Mouse (Mus musculus) G1E (cell line): ENCODE data around the gene Phb. TPM values are rescaled to one million over a fixed set of nuclear protein-coding genes. Genes with fewer than 3 reads are reported as not detected.

Experiments used
- ATAC-seq: 2 replicates; pipeline ENCODE4 v1.8.0; 2016; ENCODE audit warnings: mild to moderate bottlenecking; ENCODE audit not compliant: insufficient number of reproducible peaks, poor library complexity, low FRiP score, severe bottlenecking; ENCODE audit errors: extremely low read depth
- DNase-seq: peaks from one replicate; pipeline ENCODE4 v3.0.0; 2012; ENCODE audit warnings: low spot score
- H3K27me3 ChIP-seq: 2 replicates; pipeline ENCODE4 v1.6.1; 2012; ENCODE audit warnings: mild to moderate bottlenecking, low read length, inconsistent platforms; ENCODE audit not compliant: insufficient read depth
- H3K36me3 ChIP-seq: replicated peaks from 2 replicates; pipeline ENCODE3; 2012; ENCODE audit warnings: mild to moderate bottlenecking, inconsistent platforms
- H3K4me1 ChIP-seq: 2 replicates; pipeline ENCODE4 v1.6.1; 2012; ENCODE audit warnings: low read depth, low read length, inconsistent platforms, mixed read lengths; ENCODE audit not compliant: insufficient read depth
- H3K4me3 ChIP-seq: 2 replicates; pipeline ENCODE4 v1.5.1; 2012; ENCODE audit warnings: low read depth, mild to moderate bottlenecking, inconsistent platforms, low read length, moderate library complexity, mixed read lengths
- H3K9me3 ChIP-seq: replicated peaks from 2 replicates; pipeline ENCODE4 v1.6.1; 2012; ENCODE audit warnings: inconsistent platforms
- CTCF ChIP-seq: IDR thresholded peaks from 2 replicates; pipeline ENCODE4 v1.5.1; 2012; ENCODE audit warnings: low read depth, low read length, inconsistent platforms, mixed read lengths
- GATA1 ChIP-seq: IDR thresholded peaks from 2 replicates; pipeline ENCODE4 v1.6.1; 2012; ENCODE audit warnings: borderline replicate concordance, low read length, inconsistent platforms, mixed read lengths
- GATA2 ChIP-seq: IDR thresholded peaks from 2 replicates; pipeline ENCODE4 v1.6.1; 2012; ENCODE audit warnings: low read depth, low read length, inconsistent platforms, borderline replicate concordance
- POLR2AphosphoS5 ChIP-seq: IDR thresholded peaks from 2 replicates; pipeline ENCODE4 v1.6.1; 2012; ENCODE audit warnings: low read depth, low read length, inconsistent platforms; ENCODE audit not compliant: insufficient replicate concordance
- TAL1 ChIP-seq: conservative IDR thresholded peaks from 2 replicates; pipeline ENCODE4 v1.6.1; 2012; ENCODE audit warnings: low read depth, low read length, inconsistent platforms, mixed read lengths
- polyA plus RNA-seq: library from polyadenylated mRNA; stranded (reverse); fragments of >175 nt; gene quantifications from 2 replicates; pipeline ENCODE4 v1.2.3, GENCODE M21; 2012
- total RNA-seq, 2 experiments: library from RNA; stranded (forward) in 1 of 2; stranded (reverse) in 1 of 2; fragments of 200-1000 nt in 1 of 2; fragments of >200 nt in 1 of 2; fragmentation: Nextera tagmentation in 1 of 2; gene quantifications; 2 replicates each; pipeline ENCODE4 v1.2.3; 2014 to 2017

The Phb gene
- total and polyA plus RNA-seq, 3 experiments: 44.0 to 111 (median 50.0) TPM

DNA sequence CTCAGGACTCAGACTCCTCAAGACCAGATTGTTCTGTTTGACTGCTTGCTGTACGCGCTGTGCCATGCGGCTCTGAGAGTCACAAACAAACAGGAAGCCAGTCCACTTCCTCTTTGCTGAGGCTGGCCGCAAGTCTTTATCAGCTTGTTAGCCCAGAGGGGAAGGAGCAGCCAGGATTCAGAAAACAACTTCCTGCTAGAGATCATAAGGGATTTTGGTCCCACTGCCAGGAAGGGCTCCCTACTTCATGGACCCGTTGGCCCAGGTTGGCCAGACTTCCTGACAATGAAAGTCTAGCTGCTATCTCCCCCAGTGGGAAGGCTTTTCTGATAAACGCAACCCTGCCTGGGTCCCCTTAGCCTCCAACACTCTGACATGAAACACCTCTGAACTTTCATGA lies 21.8 kb downstream of the Phb start:
- DNase-seq (peak; percentile 73), ATAC-seq (peak; percentile 51)
- H3K36me3 ChIP-seq: peaks cover 19% of the 10 kb centered on the region
- H3K9me3 ChIP-seq: no peaks in the 10 kb centered on the region
- peak overlapping the region; percentile 63; the same call in 1 of the 2 replicates for H3K4me3 ChIP-seq
- H3K4me1 ChIP-seq: peaks cover 82% of the 10 kb centered on the region
- TF ChIP-seq GATA1: no peak
- TF ChIP-seq GATA2: no peak
- no peak for TF ChIP-seq POLR2AphosphoS5
- TF ChIP-seq CTCF: no peak
- no peak for TF ChIP-seq TAL1
- no peaks in the 10 kb centered on the region for H3K27me3 ChIP-seq

DNA sequence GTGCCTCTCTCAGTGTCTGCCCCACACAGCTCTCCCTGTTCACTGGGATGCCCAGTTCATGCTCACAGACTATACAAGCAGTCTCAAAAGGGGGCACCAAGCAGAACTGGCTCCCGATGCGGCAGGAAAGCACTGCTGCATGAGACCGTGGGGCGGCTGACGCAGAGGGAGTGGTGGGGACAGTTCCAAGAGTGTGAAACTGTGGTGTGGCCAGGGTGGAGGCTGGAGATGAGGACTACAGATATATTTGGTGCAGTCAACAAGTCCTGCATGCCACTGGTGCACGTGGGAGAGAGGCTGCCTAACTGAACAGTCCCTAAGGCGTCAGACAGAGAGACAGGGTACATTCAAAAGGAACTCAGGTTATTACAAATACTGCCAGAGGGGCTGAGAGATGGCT lies 22.2 kb downstream of the Phb start:
- ATAC-seq (peak; percentile 64), DNase-seq (peak; percentile 63)
- TF ChIP-seq GATA2: no peak
- TF ChIP-seq CTCF: no peak
- no peak for TF ChIP-seq GATA1
- no peak for TF ChIP-seq TAL1
- TF ChIP-seq POLR2AphosphoS5: no peak
- H3K9me3 ChIP-seq: no peaks in the 10 kb centered on the region
- H3K4me1 ChIP-seq: peaks cover 84% of the 10 kb centered on the region
- H3K4me3 ChIP-seq: peak overlapping the region; percentile 63; the same call in 1 of the 2 replicates
- H3K36me3 ChIP-seq: peaks cover 15% of the 10 kb centered on the region
- H3K27me3 ChIP-seq: no peaks in the 10 kb centered on the region

DNA sequence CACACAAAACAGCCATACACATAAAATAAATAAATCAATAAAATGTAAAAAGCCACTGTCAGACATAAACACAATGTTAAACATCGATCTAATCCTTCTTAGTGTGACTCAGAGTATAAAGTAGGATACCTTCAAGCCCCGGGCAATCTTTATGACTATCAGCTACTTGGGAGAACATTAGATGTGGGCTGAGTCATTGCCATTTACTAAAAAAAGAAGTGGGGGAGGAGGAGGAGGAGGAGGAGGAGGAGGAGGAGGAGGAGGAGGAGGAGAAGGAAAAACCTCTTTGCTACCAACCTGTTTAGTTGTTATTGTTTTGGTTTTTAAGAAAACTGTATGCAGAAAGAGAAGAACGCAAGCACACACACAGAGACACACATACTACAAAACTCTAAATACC lies 22.8 kb downstream of the Phb start:
- DNase-seq: no peak

DNA sequence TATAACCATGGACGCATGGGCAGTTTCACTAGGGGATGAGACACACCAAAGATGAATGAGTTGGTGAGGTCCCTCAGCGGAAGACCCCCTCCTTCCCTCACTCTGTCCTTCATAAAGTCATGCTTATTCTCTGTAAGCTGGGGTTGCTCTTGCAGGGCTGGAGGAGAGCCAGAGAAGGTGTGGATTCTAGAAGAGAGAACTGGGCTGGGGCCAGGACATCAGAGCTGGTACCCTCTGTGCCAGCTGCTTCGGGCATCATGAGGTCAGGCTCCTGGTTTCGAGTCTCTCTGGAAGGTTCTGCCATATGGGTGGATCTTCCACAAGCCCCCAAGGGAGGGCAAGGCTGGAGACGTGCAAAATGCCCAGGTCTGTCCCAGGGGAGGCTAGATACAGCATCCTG lies 31.8 kb downstream of the Phb start:
- DNase-seq: no peak
- peaks cover 82% of the 10 kb centered on the region for H3K4me1 ChIP-seq
- H3K27me3 ChIP-seq: no peaks in the 10 kb centered on the region
- no peak for ATAC-seq
- peaks cover 11% of the 10 kb centered on the region for H3K9me3 ChIP-seq
- no peak overlapping the region for H3K4me3 ChIP-seq
- TF ChIP-seq CTCF: no peak
- no peak for TF ChIP-seq GATA1
- no peak for TF ChIP-seq POLR2AphosphoS5
- no peak for TF ChIP-seq TAL1
- TF ChIP-seq GATA2: no peak
- peaks cover 21% of the 10 kb centered on the region for H3K36me3 ChIP-seq

More for the DNA sequence above, 22.8 kb downstream of the Phb start:
- Histone ChIP-seq H3K4me3 (no peak overlapping the region; the same call in 1 of the 2 replicates), H3K36me3 (peaks cover 9% of the 10 kb centered on the region), H3K4me1 (peaks cover 87% of the 10 kb centered on the region), H3K9me3 (no peaks in the 10 kb centered on the region), H3K27me3 (no peaks in the 10 kb centered on the region)
- TF ChIP-seq CTCF: no peak
- TF ChIP-seq GATA1: no peak
- no peak for TF ChIP-seq POLR2AphosphoS5
- no peak for TF ChIP-seq GATA2
- TF ChIP-seq TAL1: no peak
- ATAC-seq: no peak

DNA sequence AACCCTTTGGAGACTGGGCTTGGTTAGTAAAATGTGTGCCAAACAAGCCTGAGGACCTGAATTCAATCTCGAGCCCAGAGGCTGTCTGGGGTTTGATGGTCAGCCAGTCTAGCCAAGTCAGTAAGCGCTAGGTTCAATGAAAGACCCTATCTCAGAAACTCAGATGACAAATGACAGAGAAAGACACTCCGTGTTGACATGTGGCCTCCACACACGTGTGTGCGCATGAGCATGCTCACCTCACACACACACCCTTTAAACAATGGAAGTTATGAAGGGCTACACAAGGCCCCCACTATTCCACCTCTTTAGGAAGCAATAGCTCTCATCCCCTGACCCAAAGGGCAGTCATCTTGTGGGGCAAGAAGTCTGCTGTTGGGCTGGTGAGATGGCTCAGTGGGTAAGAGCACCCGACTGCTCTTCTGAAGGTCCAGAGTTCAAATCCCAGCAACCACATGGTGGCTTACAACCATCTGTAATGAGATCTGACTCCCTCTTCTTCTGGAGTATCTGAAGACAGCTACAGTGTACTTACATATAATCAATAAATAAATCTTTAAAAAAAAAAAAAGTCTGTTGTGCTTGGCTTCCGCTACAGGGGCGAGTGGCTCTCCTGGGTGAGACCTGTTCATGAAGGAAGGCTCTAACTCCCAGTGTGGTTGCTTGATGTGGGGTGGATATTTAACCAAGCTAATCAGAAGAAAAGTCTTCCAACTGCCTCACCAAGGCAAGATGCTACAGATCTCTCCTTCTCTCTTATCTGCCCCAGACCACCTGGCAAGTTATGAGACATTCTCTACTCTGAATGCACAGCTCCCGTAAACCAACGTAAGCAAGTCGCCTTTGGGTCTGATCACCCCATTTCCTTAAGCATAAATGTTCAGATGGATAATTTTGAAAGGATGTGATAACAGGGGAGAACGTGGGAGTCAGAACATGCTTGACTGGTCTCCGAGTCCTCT lies 34.3 kb downstream of the Phb start:
- Histone ChIP-seq H3K27me3 (no peaks in the 10 kb centered on the region), H3K9me3 (peaks cover 25% of the 10 kb centered on the region)
- TF ChIP-seq GATA1 (no peak), TAL1 (peak; percentile 92), POLR2AphosphoS5 (no peak)

DNA sequence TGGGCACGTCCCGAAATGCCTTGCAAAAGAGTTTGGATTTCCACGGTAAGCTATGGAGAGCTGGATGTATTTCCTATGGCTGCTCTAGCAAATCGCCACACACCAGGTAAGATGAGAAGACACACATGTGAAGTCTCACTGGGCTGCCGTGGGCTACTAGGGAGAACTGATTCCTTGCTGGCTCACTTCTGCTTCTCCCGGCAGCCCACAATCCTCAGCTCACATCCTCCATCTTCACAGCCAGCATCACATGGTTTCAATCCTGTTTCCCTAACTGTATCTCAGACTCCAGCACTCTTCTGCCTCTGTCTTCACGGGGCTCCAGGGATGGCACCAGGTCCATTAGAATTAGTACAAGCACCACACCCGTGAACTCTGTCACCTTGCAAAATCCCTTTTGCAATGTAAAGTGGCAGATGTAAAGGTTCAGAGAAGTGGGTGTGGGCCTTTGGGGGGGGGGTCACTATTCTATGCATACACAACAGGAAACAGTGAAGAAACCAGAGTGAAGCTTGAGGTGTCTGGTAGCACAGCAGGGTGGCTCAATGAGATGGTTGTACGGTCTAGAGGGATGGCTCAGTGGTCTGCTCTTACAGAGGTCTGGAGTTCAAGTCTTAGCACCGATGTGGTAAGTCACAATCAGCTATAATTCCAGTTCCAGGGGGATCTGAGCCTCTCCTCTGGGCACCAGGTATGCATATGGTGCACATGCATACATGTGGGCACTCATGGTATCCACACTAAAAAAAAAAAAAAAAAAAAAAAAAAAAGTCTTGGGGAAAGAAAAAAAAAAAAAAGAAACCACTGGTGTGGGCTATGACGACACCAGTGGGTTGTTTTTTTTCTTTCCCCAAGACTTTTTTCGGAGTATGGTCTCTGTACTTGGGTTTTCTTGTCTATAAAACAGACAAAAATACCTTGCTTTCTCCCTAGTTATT lies 37.5 kb downstream of the Phb start:
- no peaks in the 10 kb centered on the region for H3K27me3 ChIP-seq
- TF ChIP-seq GATA1 (no peak), CTCF (no peak), TAL1 (no peak), GATA2 (no peak)
- no peak for DNase-seq
- peaks cover 10% of the 10 kb centered on the region for H3K36me3 ChIP-seq
- H3K4me1 ChIP-seq: peaks cover 77% of the 10 kb centered on the region
- H3K4me3 ChIP-seq: no peak overlapping the region
- peaks cover 25% of the 10 kb centered on the region for H3K9me3 ChIP-seq
- ATAC-seq: no peak

More for the DNA sequence above, 34.3 kb downstream of the Phb start:
- Histone ChIP-seq H3K36me3 (peaks cover 28% of the 10 kb centered on the region), H3K4me1 (peaks cover 77% of the 10 kb centered on the region), H3K4me3 (no peak overlapping the region; the same call in 1 of the 2 replicates)
- DNase-seq (peak; percentile 61), ATAC-seq (peak; percentile 90)
